Mouse (Mus musculus): ENCODE data around the gene Fam136a.

DNA sequence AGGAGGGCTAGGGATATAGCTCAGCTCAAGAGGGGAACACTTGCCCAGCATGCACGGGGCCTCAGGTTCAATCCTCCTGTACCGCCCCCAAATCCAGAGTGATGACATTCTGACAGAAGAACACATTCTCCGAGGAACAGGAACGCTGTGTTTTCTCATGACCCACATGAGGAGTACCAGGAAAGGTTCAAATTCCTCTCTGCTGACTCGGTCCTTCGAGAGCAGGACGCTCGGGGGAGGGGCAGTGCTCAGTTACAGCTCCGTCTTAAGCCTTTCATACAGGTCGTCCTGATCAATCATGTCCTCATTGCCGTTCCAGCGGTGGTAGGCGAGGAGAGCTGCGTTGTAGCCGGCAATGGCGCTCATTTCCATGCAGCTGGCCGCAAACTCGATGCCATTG is 23.0 kb downstream of the Fam136a start:
- TF ChIP-seq POLR2A (IDR thresholded peaks at IDR 0.05; ENCODE audit: control insufficient read depth, low read depth, low read length) (no peak), CTCF (IDR thresholded peaks at IDR 0.05; ENCODE audit: control insufficient read depth, insufficient read depth, insufficient replicate concordance, low read depth, low read length) (no peak)

Measured in testis, adult 2 months (tissue).